Mouse (Mus musculus): Measurements from ENCODE around the gene Pou2af1.

GRCm38 (mm10) chr9:51213023-51213728 lies at the start of gene Pou2af1:
- no peak for TF ChIP-seq CTCF (IDR thresholded peaks at IDR 0.05)
- TF ChIP-seq EP300 (IDR thresholded peaks at IDR 0.05): no peak
